Mouse (Mus musculus): Measurements from ENCODE around the gene Krt76. TPM values are rescaled to one million over a fixed set of nuclear protein-coding genes. Genes with fewer than 3 reads are reported as not detected.

Gene Krt76
- polyA plus RNA-seq (2014; fragmentation: Nextera tagmentation; extraction: Ambion mirVana), result not detected in 2 replicates

GRCm38 (mm10) chr15:101892820-101893219 is at the start of gene Krt76:
TSS of gene Krt76 (minus strand) at chr15:101892920.
- no peak within 1 kb of the TSS for H3K4me2 ChIP-seq (ENCODE audit: low read depth, low read length, severe bottlenecking)
- no peaks in the 10 kb centered on the region for H3K4me1 ChIP-seq (replicated peaks; ENCODE audit: control insufficient read depth, insufficient read depth, low read length)
- no peaks in the 10 kb centered on the region for H3K9me3 ChIP-seq (ENCODE audit: control insufficient read depth, low read length)
- DNase-seq (ENCODE audit: low spot score) (no peak), ATAC-seq (replicated peaks; ENCODE audit: low FRiP score) (no peak)
- no peak within 1 kb of the TSS for H3K9ac ChIP-seq (ENCODE audit: low read length)
- H3K27ac ChIP-seq (ENCODE audit: low read depth, low read length), result no peak within 1 kb of the TSS
- H3K4me3 ChIP-seq (ENCODE audit: low read depth, low read length), result no peak within 1 kb of the TSS
- WGBS, result 55% methylated on average over 4 of the region's 4 CpGs
- H3K27me3 ChIP-seq (ENCODE audit: control insufficient read depth, insufficient read depth, low read length), result no peaks in the 10 kb centered on the region
- H3K36me3 ChIP-seq (ENCODE audit: control insufficient read depth, insufficient read depth, low read length), result no peaks in the 10 kb centered on the region

- Histone ChIP-seq H3K27ac (ENCODE audit: low read depth, low read length) (no peak overlapping the region), H3K4me1 (replicated peaks; ENCODE audit: control insufficient read depth, insufficient read depth, low read length) (no peaks in the 10 kb centered on the region), H3K4me3 (ENCODE audit: low read depth, low read length) (no peak overlapping the region), H3K27me3 (ENCODE audit: control insufficient read depth, insufficient read depth, low read length) (no peaks in the 10 kb centered on the region), H3K36me3 (ENCODE audit: control insufficient read depth, insufficient read depth, low read length) (no peaks in the 10 kb centered on the region), H3K4me2 (ENCODE audit: low read depth, low read length, severe bottlenecking) (no peak overlapping the region), H3K9ac (ENCODE audit: low read length) (no peak overlapping the region), H3K9me3 (ENCODE audit: control insufficient read depth, low read length) (no peaks in the 10 kb centered on the region)
- DNase-seq (ENCODE audit: low spot score) (no peak), ATAC-seq (replicated peaks; ENCODE audit: low FRiP score) (no peak)
- WGBS, result 80% methylated on average over 8 of the region's 8 CpGs
These were observed 49.2 kb upstream of the Krt76 start for GRCm38 (mm10) chr15:101941948-101942347.

- no peak within 1 kb of the TSS for H3K27ac ChIP-seq (ENCODE audit: low read depth, low read length)
- H3K4me3 ChIP-seq (ENCODE audit: low read depth, low read length), result no peak within 1 kb of the TSS
- H3K4me2 ChIP-seq (ENCODE audit: low read depth, low read length, severe bottlenecking), result no peak within 1 kb of the TSS
- H3K9ac ChIP-seq (ENCODE audit: low read length), result no peak within 1 kb of the TSS
- no peaks in the 10 kb centered on the region for H3K9me3 ChIP-seq (ENCODE audit: control insufficient read depth, low read length)
- ATAC-seq (replicated peaks; ENCODE audit: low FRiP score) (no peak), DNase-seq (ENCODE audit: low spot score) (no peak)
- H3K36me3 ChIP-seq (ENCODE audit: control insufficient read depth, insufficient read depth, low read length), result no peaks in the 10 kb centered on the region
- no peaks in the 10 kb centered on the region for H3K4me1 ChIP-seq (replicated peaks; ENCODE audit: control insufficient read depth, insufficient read depth, low read length)
- WGBS, result 66% methylated on average over 5 of the region's 6 CpGs
- no peaks in the 10 kb centered on the region for H3K27me3 ChIP-seq (ENCODE audit: control insufficient read depth, insufficient read depth, low read length)
These were observed 47.6 kb upstream of the Krt76 start, which contains the start of gene Krt79 for GRCm38 (mm10) chr15:101940274-101940829. TSS of gene Krt79 (minus strand) at chr15:101940324.

DNA sequence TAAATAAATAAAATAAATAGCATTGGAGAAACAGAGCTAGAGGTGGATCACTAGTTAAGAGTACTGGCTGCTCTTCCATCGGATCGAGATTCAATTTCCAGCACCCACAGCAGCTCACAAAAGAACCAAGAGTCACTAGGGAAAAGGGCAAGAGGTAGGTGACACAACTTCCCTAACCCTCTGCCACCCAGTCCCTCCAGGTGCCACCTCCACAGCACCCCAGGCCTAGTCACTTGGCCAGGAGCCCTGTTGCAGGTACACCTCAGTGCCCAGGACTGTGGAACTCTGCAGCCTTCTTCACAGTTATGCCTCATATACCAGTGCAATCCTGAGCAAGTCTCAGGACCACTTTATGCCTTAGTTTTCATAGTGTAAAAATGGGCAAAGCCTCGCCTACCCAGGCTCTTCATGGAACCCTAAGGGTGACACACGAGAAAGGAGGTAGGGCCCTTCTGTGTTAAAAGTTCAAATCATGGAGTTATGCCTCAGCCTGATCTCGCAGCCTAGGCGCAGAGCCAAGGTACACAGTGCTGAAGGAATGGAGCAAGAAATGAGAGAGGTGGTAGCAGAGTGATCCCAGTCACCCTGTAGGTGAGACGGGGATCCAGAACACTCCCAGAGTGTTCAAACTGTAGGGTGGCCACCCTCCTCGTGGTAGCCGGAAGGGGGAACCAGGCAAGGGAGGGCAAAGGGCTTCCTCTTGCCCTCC is 46.0 kb upstream of the Krt76 start:
- ATAC-seq (replicated peaks; ENCODE audit: low FRiP score), result no peak
- H3K27me3 ChIP-seq (ENCODE audit: control insufficient read depth, insufficient read depth, low read length), result no peaks in the 10 kb centered on the region
- no peak overlapping the region for H3K27ac ChIP-seq (ENCODE audit: low read depth, low read length)
- H3K4me3 ChIP-seq (ENCODE audit: low read depth, low read length), result no peak overlapping the region
- no peaks in the 10 kb centered on the region for H3K9me3 ChIP-seq (ENCODE audit: control insufficient read depth, low read length)
- H3K4me2 ChIP-seq (ENCODE audit: low read depth, low read length, severe bottlenecking), result no peak overlapping the region
- 90% methylated on average over 9 of the region's 9 CpGs for WGBS
- no peaks in the 10 kb centered on the region for H3K4me1 ChIP-seq (replicated peaks; ENCODE audit: control insufficient read depth, insufficient read depth, low read length)
- DNase-seq (ENCODE audit: low spot score), result no peak
- H3K36me3 ChIP-seq (ENCODE audit: control insufficient read depth, insufficient read depth, low read length), result no peaks in the 10 kb centered on the region
- H3K9ac ChIP-seq (ENCODE audit: low read length), result no peak overlapping the region

DNA sequence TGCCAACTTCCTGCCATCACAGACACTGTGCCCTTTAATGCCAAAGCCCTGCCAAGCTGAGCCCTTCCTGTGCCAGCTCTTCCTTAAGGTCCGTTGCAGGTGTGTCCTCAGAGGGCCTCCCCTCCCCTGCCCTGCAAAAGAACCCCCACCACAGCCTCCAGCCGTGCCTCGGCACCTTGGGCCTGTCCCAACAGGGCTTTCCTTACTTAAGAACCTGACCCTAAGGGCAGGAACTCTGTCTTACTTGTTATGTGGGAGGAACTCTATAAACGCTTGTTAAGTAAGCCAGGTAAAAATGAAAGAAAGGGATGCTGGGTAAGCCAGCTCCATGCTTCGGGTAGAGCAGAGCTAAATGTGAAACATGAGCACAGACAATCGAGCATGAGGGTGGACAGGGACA is 40.3 kb upstream of the Krt76 start:
- Histone ChIP-seq H3K36me3 (ENCODE audit: control insufficient read depth, insufficient read depth, low read length) (no peaks in the 10 kb centered on the region), H3K4me2 (ENCODE audit: low read depth, low read length, severe bottlenecking) (no peak overlapping the region), H3K4me1 (replicated peaks; ENCODE audit: control insufficient read depth, insufficient read depth, low read length) (peaks cover 8% of the 10 kb centered on the region; the same call in 1 of the 2 replicates), H3K4me3 (ENCODE audit: low read depth, low read length) (no peak overlapping the region), H3K27ac (ENCODE audit: low read depth, low read length) (no peak overlapping the region), H3K9me3 (ENCODE audit: control insufficient read depth, low read length) (no peaks in the 10 kb centered on the region), H3K9ac (ENCODE audit: low read length) (no peak overlapping the region), H3K27me3 (ENCODE audit: control insufficient read depth, insufficient read depth, low read length) (peaks cover 7% of the 10 kb centered on the region; the same call in 1 of the 2 replicates)
- ATAC-seq (replicated peaks; ENCODE audit: low FRiP score) (no peak), DNase-seq (ENCODE audit: low spot score) (no peak)
- 73% methylated on average over 6 of the region's 6 CpGs for WGBS

DNA sequence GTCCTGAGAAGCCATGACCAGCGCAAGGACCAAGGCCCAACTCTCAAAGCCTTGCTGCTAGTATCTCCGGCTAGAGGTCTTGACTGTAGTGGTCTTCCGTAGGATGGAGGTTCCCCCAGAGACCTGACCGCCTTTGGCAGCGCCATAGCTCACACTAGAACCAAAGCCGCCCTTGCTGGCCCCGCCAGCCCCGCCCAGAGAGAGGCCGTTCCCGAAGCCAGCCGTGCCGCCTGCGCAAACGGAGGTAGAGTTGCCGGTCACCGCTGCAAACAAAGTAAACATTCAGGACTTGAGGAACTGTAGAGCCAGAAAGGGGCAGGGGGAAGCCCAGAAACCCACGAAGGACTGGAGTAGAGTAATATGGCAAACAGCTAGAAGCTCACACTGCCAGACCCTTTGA is 36.9 kb upstream of the Krt76 start:
- Histone ChIP-seq H3K36me3 (ENCODE audit: control insufficient read depth, insufficient read depth, low read length) (no peaks in the 10 kb centered on the region), H3K4me1 (replicated peaks; ENCODE audit: control insufficient read depth, insufficient read depth, low read length) (peaks cover 8% of the 10 kb centered on the region; the same call in 1 of the 2 replicates), H3K27ac (ENCODE audit: low read depth, low read length) (no peak overlapping the region), H3K9me3 (ENCODE audit: control insufficient read depth, low read length) (no peaks in the 10 kb centered on the region), H3K4me3 (ENCODE audit: low read depth, low read length) (peak overlapping the region; percentile 12; the same call in 1 of the 2 replicates), H3K9ac (ENCODE audit: low read length) (peak overlapping the region; percentile 37), H3K27me3 (ENCODE audit: control insufficient read depth, insufficient read depth, low read length) (peaks cover 7% of the 10 kb centered on the region; the same call in 1 of the 2 replicates), H3K4me2 (ENCODE audit: low read depth, low read length, severe bottlenecking) (peak overlapping the region; percentile 48)
- 2% methylated on average over 17 of the region's 17 CpGs for WGBS
- DNase-seq (ENCODE audit: low spot score) (peak; percentile 67), ATAC-seq (replicated peaks; ENCODE audit: low FRiP score) (no peak)

DNA sequence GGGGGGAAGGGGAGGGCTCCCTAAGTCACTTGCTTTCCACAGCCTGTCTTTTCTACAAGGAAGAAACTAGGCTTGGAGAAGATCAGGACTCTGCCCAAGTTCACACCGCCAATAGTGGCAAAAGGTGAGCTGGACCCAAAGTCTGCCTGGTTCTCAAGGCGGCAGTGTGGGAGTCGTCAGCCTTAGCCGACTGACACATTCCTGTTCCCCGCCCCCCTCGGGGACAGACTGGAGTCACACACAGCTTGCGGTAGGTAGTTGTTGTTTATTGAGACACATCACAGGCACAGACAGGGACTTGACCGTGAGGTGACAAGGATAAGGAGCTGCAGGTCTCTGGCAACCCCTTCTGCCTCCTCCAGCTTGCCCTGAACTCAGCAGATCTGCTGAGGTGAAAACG is 36.4 kb upstream of the Krt76 start:
- 21% methylated on average over 9 of the region's 9 CpGs for WGBS
- Histone ChIP-seq H3K9ac (ENCODE audit: low read length) (no peak overlapping the region), H3K4me3 (ENCODE audit: low read depth, low read length) (no peak overlapping the region), H3K36me3 (ENCODE audit: control insufficient read depth, insufficient read depth, low read length) (no peaks in the 10 kb centered on the region), H3K4me1 (replicated peaks; ENCODE audit: control insufficient read depth, insufficient read depth, low read length) (peaks cover 8% of the 10 kb centered on the region; the same call in 1 of the 2 replicates), H3K9me3 (ENCODE audit: control insufficient read depth, low read length) (no peaks in the 10 kb centered on the region), H3K27ac (ENCODE audit: low read depth, low read length) (no peak overlapping the region), H3K4me2 (ENCODE audit: low read depth, low read length, severe bottlenecking) (no peak overlapping the region), H3K27me3 (ENCODE audit: control insufficient read depth, insufficient read depth, low read length) (peaks cover 7% of the 10 kb centered on the region; the same call in 1 of the 2 replicates)
- DNase-seq (ENCODE audit: low spot score) (no peak), ATAC-seq (replicated peaks; ENCODE audit: low FRiP score) (no peak)

GRCm38 (mm10) chr15:101927340-101928080 is 34.8 kb upstream of the Krt76 start:
- ATAC-seq (replicated peaks; ENCODE audit: low FRiP score), result no peak
- WGBS, result 62% methylated on average over 12 of the region's 12 CpGs
- Histone ChIP-seq H3K36me3 (ENCODE audit: control insufficient read depth, insufficient read depth, low read length) (no peaks in the 10 kb centered on the region), H3K9ac (ENCODE audit: low read length) (no peak overlapping the region), H3K27ac (ENCODE audit: low read depth, low read length) (no peak overlapping the region), H3K4me1 (replicated peaks; ENCODE audit: control insufficient read depth, insufficient read depth, low read length) (peaks cover 8% of the 10 kb centered on the region; the same call in 1 of the 2 replicates), H3K9me3 (ENCODE audit: control insufficient read depth, low read length) (no peaks in the 10 kb centered on the region), H3K4me3 (ENCODE audit: low read depth, low read length) (no peak overlapping the region), H3K27me3 (ENCODE audit: control insufficient read depth, insufficient read depth, low read length) (peaks cover 7% of the 10 kb centered on the region; the same call in 1 of the 2 replicates), H3K4me2 (ENCODE audit: low read depth, low read length, severe bottlenecking) (no peak overlapping the region)
- DNase-seq (ENCODE audit: low spot score), result no peak

Data from forebrain, embryonic 11.5 days (tissue).